Mouse (Mus musculus): ENCODE data around the gene Wasf3. TPM values are rescaled to one million over a fixed set of nuclear protein-coding genes. Genes with fewer than 3 reads are reported as not detected.
"Not testable (repeated sequence)": the region's sequence is repeated elsewhere in the genome, so short reads cannot be mapped to it uniquely, and the experiment has no call there.

Wasf3 gene
- total RNA-seq, 1 experiment from 2014 or later, result not detected

DNA sequence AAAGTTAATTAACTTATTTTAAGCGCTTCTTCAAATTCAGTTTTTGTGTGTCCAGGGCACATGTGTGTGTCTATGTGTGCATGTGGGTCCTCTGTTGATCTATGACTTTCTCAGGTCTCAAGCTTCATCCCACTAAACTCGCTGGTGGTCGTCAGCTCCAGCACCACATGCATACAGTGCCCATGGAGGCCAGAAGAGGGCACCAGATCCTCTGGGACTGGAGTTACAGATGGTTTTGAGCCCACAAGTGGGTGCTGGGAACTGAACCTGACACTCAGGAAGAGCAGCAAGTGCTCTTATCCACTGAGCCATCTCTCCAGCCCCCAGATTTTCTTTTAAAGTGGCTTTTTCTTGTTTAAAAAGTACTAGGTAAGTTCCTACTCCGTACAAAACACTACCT lies 2.1 kb downstream of the Wasf3 start:
- ATAC-seq (replicated peaks in 1 of 2; ENCODE audit: insufficient read depth in 1 of 2, low FRiP score in 2 of 2, low TSS enrichment in 1 of 2, low read depth in 1 of 2, poor library complexity in 2 of 2, severe bottlenecking in 2 of 2), result no peak

DNA sequence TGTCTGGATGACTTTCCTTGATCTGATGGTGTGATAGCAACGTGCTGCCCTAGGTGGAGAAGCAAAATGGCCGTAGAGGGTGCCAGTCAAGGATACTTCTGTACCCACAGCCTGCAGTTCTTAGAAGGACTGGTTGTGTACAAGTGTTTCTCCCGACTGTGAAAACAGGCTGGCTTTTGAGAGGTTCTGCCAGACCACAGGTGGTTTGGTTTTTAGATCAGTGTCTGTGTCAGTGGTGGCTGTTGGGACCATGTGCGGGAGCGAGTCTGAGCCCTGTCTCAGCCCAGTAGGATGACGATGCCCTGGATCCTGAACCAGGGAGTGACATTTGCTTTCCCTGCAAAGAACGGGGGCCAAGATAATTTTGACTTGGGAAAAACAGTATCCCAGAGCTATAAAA lies 9.8 kb downstream of the Wasf3 start:
- ATAC-seq (replicated peaks in 1 of 2; ENCODE audit: insufficient read depth in 1 of 2, low FRiP score in 2 of 2, low TSS enrichment in 1 of 2, low read depth in 1 of 2, poor library complexity in 2 of 2, severe bottlenecking in 2 of 2), result no peak

DNA sequence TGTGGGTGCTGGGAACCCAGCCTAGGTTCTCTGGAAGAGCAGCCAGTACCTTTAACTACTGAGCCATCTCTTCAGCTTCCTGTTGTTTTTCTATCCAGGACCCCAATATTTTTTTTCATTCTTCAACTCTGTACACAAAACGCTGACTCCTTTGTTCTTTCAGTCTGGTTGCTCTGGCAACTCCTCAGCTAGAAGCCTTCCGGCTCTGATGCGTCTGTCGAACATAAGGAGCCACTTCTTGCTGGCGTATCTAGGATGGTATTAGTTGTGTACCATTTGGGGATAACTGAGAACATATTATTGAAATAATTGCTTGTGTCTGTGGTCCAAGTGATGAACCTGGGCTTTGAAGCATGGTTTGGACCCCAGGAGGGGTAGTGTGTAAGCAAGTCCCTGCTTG lies 12.5 kb downstream of the Wasf3 start:
- no peak for ATAC-seq (replicated peaks in 1 of 2; ENCODE audit: insufficient read depth in 1 of 2, low FRiP score in 2 of 2, low TSS enrichment in 1 of 2, low read depth in 1 of 2, poor library complexity in 2 of 2, severe bottlenecking in 2 of 2)

DNA sequence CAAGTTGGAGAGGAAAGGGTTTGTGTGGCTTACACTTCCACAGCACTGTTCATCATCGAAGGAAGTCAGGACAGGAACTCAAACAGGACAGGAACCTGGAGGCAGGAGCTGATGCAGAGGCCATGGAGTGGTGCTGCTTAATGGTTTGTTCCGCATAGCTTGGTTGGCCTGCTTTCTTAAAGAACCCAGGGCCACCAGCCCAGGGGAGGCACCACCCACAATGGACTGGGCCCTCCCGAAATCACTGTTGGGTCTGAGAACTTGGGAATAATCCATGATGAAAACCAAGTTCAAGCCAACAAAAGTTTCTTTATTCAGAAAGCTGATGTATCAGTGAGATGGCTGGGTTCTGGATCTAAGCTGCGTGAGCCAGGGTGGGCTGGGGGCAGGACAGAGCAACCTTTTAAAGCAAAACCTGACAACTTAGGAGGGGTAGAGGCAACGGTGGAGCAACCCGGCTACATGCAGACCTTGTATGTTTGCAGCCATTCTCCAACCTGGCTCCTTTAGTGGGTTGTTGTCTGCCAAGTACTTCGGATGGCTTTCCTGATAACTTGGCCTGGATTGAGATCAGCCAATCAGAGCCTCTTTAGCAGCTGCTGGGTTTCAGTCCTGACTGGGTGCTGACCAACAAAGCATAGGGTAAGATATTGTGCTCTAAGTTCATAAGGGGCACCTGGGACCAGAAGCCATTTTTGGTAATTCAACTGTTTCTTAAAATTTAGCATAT lies 13.8 kb downstream of the Wasf3 start:
- no peak for ATAC-seq (replicated peaks in 1 of 2; ENCODE audit: insufficient read depth in 1 of 2, low FRiP score in 2 of 2, low TSS enrichment in 1 of 2, low read depth in 1 of 2, poor library complexity in 2 of 2, severe bottlenecking in 2 of 2)

DNA sequence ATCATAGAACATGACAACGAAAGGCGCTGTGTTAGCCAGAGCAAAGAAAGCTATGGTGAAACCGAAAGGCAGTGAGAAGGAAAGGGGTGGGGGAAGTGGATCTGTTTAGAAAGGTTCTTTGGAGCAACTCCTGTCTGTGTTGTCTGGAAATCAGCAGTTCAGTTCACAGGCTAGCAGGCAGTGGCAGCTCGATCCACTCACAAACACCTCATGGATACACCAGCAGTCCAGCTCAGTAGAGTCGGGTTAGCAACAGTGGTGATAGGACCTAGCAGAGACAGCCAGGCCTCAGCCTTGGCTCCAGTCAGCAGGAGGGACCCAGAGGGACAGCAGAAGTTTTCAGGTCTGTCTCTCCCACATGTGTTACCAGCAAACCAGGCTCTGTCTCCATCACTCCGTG lies 16.2 kb downstream of the Wasf3 start:
- not testable (repeated sequence) for ATAC-seq (replicated peaks in 1 of 2; ENCODE audit: insufficient read depth in 1 of 2, low FRiP score in 2 of 2, low TSS enrichment in 1 of 2, low read depth in 1 of 2, poor library complexity in 2 of 2, severe bottlenecking in 2 of 2)

DNA sequence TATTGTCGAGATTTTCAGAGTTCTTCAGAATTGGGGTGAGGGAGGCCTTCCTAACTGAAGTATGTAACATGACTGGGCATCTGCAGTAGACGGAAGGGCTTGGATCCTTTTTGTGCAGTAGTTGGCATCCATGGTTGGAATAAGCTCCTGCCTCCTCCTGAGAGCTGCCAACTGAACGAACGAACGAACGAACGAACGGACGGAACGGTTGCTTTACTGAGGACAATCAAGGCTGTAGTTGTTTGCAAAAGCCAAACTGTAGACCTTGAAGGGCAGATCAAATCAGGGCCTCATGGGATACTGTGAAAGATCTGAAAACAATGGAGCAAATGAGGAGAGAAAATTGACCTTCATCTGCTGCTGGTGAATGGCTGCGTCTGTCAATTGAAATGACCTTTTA lies 17.5 kb downstream of the Wasf3 start:
- no peak for ATAC-seq (replicated peaks in 1 of 2; ENCODE audit: insufficient read depth in 1 of 2, low FRiP score in 2 of 2, low TSS enrichment in 1 of 2, low read depth in 1 of 2, poor library complexity in 2 of 2, severe bottlenecking in 2 of 2)

DNA sequence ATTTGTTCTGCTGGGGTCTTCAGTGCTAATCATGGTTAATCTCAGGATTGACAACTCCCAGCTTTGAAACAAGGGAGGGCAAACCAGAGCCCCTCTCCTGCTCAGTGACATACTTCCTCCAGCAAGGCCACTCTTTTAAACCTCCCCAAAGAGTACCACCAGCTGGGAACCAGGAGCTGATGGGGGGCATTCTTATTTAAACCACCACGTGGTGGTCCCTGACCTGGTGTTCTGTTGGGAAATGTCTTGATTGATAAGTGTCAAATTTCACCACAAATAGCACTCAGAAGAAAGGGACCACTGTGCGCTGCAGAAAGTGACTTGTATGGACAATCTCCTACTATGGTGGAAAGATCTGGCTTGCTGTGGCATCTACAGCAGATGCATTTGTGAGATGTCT lies 19.1 kb downstream of the Wasf3 start:
- no peak for ATAC-seq (replicated peaks in 1 of 2; ENCODE audit: insufficient read depth in 1 of 2, low FRiP score in 2 of 2, low TSS enrichment in 1 of 2, low read depth in 1 of 2, poor library complexity in 2 of 2, severe bottlenecking in 2 of 2)

DNA sequence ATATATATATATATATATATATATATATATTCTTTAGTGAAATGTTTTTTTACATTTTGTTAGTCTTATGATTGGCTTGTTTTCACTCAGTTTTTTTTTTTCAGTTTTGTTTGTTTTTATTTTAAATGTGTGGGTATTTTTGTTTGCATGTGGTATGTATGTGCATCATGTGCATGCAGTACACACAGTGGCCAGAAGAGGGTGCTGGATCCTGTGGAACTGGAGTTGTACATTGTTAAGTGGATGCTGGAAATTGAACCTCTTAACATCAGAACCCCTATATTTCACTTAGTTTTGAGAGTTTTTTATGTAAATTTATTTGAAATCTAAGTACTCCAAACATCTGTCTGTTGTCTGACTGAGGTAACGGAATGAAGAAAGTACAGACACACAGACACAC lies 21.3 kb downstream of the Wasf3 start:
- no peak for ATAC-seq (replicated peaks in 1 of 2; ENCODE audit: insufficient read depth in 1 of 2, low FRiP score in 2 of 2, low TSS enrichment in 1 of 2, low read depth in 1 of 2, poor library complexity in 2 of 2, severe bottlenecking in 2 of 2)

DNA sequence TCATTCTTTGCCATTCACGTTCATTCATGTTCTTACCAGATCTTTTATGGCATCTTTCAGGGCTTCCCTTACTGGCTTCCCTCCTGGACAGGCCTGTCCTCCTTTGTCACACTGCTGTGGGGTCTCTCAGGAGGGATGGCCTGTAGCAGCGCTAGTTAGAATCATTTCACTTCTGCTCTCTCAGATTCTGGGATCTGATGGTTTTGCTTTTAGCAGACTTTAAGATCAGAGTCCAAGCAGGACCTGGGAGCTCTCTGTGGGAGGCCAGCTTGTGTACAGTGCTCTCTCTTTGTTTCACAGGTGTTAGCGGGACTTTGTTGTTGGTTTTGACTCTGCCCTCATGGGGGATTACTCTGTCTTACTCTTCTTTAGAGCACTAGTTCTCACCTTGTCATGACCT lies 23.0 kb downstream of the Wasf3 start:
- no peak for ATAC-seq (replicated peaks in 1 of 2; ENCODE audit: insufficient read depth in 1 of 2, low FRiP score in 2 of 2, low TSS enrichment in 1 of 2, low read depth in 1 of 2, poor library complexity in 2 of 2, severe bottlenecking in 2 of 2)

DNA sequence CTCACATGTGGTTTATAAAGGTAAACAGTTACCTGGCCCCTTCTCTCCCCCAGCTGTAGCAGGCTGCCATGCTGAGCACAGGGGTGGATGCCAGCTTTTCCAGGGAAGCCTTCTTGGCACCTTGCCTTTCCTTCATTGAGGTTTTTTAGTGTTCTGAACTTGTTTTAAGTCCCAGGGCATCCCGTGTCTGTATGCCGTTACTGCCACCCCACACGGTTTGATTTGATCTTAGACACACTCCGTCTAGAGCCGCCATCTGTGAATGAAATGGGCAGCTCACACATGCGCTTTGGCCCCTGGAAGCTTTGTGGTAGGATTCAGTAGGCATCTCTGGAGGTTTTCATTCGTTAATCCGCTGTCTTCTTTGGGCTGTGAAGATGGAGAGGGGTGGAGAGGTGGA lies 23.8 kb downstream of the Wasf3 start:
- ATAC-seq (replicated peaks in 1 of 2; ENCODE audit: insufficient read depth in 1 of 2, low FRiP score in 2 of 2, low TSS enrichment in 1 of 2, low read depth in 1 of 2, poor library complexity in 2 of 2, severe bottlenecking in 2 of 2), result no peak

DNA sequence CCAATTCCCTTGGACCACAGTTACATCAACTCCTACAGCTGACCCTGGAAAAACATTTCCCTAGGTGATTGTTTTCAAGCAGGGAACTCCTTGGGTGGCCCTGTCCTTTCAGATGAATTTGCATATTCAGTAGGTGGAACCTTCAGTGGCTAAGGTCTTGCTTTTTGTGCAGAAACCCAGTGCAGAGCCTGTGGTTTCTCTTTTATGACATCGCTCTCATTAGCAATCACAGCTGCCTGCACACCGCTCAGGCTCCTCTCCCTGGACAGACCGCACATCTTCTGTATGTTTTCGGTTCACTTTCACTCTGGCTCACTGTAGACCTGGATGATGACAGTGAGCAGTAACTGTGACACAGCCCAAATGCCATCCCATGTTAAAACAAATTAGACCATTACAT lies 26.0 kb downstream of the Wasf3 start:
- no peak for ATAC-seq (replicated peaks in 1 of 2; ENCODE audit: insufficient read depth in 1 of 2, low FRiP score in 2 of 2, low TSS enrichment in 1 of 2, low read depth in 1 of 2, poor library complexity in 2 of 2, severe bottlenecking in 2 of 2)

DNA sequence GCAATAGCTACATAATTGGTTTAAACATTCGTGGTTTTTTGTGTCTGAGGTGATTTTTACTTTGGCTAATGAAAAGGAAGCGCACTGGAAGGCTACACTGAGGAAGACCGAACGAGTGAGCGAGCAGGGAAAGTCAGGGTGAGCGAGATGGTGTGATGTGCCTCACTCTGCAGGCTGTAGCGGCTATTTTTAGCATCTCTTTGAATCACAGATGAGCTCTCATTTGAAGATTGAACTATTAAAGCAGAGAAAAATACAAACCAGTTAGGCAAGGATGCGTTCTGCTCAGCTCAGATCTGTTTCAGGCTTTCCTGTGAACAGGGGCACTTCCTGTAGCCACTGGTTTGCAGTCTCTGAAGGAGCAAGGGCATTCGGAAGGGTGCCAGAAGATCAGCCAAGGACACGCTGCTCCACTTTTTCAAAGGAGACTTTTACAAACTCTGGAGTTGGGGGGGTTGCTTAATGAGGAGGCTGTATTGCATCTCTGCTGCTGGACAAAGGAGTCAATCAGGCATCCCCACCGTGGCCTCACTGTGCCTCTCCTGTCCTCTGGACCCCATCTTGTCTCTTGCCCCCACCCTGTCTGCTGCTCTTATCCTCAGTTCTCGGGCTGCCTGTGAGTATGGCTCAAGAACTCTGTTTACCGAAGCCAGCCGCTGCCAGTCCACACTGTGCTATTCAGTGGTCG lies 28.1 kb downstream of the Wasf3 start:
- no peak for ATAC-seq (replicated peaks in 1 of 2; ENCODE audit: insufficient read depth in 1 of 2, low FRiP score in 2 of 2, low TSS enrichment in 1 of 2, low read depth in 1 of 2, poor library complexity in 2 of 2, severe bottlenecking in 2 of 2)

DNA sequence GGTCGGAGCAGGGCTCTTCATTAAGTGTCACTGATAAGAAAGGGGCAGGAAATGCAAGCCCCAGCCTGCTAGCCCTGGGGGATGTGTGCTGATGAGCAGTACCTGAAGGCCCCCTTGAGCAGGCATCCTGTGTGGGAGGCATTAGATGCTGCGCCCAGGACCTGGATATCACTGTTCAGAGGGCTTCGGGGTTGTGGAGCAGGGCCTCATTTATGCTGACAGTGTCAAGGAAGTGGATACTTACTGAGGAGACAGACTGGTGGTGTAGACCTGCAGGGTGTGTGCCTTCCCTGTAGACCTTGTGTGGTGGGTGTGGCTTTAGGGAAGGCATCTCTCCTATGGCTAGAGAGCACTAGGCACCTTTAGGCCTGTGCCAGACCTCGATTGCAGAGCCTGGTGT lies 29.8 kb downstream of the Wasf3 start:
- ATAC-seq (replicated peaks in 1 of 2; ENCODE audit: insufficient read depth in 1 of 2, low FRiP score in 2 of 2, low TSS enrichment in 1 of 2, low read depth in 1 of 2, poor library complexity in 2 of 2, severe bottlenecking in 2 of 2), result no peak

DNA sequence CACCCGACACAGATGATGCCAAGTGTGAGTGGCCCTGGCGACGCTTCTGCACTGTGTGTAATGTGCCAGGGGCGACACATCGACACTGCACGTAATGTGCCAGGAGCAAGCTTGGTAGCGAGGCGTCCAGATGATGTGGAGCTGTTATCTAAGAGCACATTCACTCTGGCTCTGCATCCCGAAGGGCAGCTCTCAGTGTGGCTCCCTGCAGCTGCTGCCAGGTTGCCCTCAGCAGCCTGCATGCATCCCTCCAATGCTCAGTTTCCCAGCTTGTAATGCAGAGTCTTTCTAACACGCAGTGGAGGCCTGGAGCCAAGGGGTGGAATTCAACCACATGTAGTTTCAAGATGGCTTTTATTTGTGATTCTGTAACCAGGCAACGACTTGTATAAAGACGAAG lies 30.4 kb downstream of the Wasf3 start:
- ATAC-seq (replicated peaks in 1 of 2; ENCODE audit: insufficient read depth in 1 of 2, low FRiP score in 2 of 2, low TSS enrichment in 1 of 2, low read depth in 1 of 2, poor library complexity in 2 of 2, severe bottlenecking in 2 of 2), result no peak

DNA sequence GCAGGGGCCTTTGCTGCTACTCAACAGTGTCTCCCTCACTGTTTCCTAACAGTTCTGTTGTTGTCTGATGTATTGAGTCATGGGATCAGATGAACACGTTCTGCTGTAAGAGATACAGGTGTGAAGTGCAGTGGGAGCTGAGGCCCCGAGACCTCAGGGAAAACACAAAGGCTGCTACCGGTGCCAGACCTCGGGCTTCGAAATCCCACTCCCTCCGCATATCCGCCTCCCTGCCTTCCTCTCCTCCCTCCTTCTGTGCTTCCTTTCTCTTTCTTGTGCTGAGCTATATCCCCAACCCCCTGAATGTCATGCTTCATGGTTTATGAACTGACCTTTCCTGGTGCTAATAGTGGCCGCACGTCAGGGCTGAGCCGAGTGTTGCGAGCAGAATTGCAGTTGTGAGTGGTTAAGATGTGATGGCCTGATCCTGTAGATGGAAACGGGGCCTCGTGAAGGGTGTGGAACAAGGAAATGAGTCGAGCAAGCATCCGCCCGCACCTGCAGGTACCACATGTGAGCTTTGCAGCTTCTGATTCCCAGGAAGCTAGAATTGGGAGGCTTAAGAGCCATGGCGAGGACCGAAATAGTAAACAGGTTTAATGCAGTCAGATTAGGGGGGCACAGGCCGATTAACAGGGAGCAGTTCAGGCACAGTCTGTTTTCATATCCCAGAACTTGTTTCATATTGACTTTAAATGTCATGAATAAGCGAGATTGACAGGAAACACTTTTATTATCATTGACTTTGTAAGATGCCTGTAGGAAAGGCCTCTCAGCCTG lies 31.7 kb downstream of the Wasf3 start:
- no peak for ATAC-seq (replicated peaks in 1 of 2; ENCODE audit: insufficient read depth in 1 of 2, low FRiP score in 2 of 2, low TSS enrichment in 1 of 2, low read depth in 1 of 2, poor library complexity in 2 of 2, severe bottlenecking in 2 of 2)

DNA sequence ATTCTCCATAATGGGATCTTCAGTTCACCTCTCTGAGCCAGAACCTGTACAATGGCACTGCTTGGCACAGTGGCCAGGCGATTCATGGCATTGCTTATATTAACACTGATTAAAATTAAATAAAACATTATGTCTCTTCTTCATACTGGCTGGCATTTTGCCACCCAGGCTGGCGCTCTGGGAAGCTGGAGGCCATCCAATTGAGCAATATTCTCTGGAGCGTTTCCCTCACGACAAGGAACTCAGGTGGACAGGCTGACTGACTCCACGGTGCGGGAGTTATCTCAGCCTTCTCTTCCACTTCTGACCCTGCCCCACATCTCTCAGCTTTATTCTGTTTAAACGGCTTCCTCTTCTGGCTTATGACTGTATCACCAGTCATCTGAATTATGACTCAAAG lies 33.3 kb downstream of the Wasf3 start:
- ATAC-seq (replicated peaks in 1 of 2; ENCODE audit: insufficient read depth in 1 of 2, low FRiP score in 2 of 2, low TSS enrichment in 1 of 2, low read depth in 1 of 2, poor library complexity in 2 of 2, severe bottlenecking in 2 of 2), result no peak

DNA sequence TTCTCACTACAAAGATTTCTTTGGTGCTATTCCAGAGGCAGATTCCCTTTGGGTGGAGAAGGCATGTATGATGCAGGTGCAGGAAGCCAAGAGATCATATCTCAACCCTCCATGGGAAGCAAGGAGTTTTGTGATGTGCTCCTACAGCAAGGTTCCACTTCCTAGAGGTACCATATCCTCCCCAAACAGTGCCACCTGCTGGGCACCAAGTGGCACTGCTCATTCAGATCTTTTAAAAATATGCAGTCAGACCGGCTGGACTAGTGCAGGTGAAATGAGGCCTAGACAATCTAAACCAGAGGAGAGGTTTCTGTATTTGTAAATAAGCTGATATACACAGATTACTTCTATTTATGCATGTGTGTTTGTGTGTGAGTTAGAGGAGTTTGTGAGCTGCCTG lies 35.3 kb downstream of the Wasf3 start:
- peak in 1 of 2 experiments; percentile 71; a peak in 2 of 4 replicates for ATAC-seq (replicated peaks in 1 of 2; ENCODE audit: insufficient read depth in 1 of 2, low FRiP score in 2 of 2, low TSS enrichment in 1 of 2, low read depth in 1 of 2, poor library complexity in 2 of 2, severe bottlenecking in 2 of 2)

DNA sequence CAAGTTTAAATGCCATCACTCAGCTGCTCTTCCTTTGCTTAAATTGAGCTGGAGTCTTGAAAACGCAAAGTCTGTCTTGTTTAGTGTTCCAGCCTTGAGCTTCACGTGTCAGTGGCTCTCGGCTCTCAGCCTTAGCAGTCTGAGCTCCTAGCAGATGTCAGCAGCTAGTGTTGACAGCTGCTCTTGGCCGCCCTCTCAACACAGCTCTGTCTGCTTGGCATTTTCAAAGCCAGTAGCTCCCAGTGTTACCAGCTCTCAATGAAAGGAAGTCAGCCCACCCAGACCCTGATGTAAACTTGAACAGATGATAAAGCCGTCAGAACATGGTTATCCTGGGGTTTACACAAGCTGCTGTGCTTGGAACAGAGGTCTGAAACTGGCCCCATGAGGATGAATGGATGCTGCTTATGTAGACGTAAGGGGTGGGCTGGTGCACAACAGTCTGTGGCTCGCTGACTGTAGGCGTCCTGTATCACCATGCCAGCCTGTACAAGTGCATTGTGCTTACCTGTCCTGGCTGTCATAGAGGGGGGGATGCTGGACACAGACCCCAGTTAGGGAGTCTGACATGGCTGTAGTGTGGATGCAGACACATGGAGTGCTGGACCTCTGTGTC lies 40.0 kb downstream of the Wasf3 start:
- no peak for ATAC-seq (replicated peaks in 1 of 2; ENCODE audit: insufficient read depth in 1 of 2, low FRiP score in 2 of 2, low TSS enrichment in 1 of 2, low read depth in 1 of 2, poor library complexity in 2 of 2, severe bottlenecking in 2 of 2)

Measured in hematopoietic stem cell, adult 5-6 weeks (primary cell).